Mouse (Mus musculus) hematopoietic stem cell, adult 5-6 weeks (primary cell): ENCODE measurements around the gene Galnt17. TPM values are rescaled to one million over a fixed set of nuclear protein-coding genes. Genes with fewer than 3 reads are reported as not detected.

Source experiments
- ATAC-seq, 2 experiments: fragments of 125-278 bp in 1 of 2; replicated peaks in 1 of 2; 2 replicates each; pipeline ENCODE4 v1.8.0; 2016 to 2017; ENCODE audit warnings: inconsistent platforms in 2 of 2, mild to moderate bottlenecking in 2 of 2, moderate number of reproducible peaks in 2 of 2, low read depth in 1 of 2, moderate TSS enrichment in 1 of 2; ENCODE audit not compliant: low FRiP score in 2 of 2, poor library complexity in 2 of 2, severe bottlenecking in 2 of 2, insufficient read depth in 1 of 2, low TSS enrichment in 1 of 2
- total RNA-seq: library from RNA; stranded (forward); fragments of 172-1452, 232-1000 nt; gene quantifications from 2 replicates; pipeline ENCODE4 v1.2.3, GENCODE M21; 2017

The Galnt17 gene
- total RNA-seq, 1 experiment from 2014 or later, result not detected

DNA sequence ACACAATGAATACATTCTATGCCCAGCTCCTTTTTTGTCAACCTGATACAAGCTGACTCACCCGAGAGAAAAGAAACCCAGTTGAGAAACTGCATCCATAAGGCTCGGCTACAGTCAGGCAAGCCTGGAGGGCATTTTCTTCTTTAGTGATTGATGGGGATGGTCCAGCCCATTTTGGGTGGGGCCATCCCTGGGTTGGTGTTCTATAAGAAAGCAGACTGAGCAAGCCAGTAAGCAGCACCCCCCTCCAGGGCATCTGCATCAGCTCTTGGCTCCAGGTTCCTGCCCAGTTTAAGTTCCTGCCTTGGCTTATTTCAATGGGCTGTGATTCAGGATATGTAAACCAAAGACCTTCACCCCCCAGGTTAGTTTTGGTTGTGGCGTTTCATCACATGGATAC lies 295.2 kb downstream of the Galnt17 start:
- ATAC-seq, result no peak

DNA sequence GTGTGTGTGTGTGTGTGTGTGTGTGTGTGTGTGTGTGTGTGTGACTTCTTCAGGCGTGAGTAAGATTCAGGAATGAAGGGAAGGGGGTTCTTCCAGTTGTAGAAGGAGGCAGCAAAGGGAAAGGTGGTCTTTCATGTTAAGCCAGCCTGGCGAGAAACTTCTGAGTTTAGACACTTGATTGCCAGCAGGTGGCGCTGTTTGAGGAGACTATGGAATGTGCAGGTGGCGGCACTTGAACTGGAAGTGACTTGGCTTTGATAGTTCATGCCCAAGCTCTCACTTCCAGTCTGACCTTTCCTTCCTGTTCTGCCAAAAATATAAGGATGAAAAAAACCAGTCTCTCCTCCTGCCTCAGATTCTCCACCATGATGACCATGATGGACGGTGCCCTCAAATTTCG lies 298.8 kb downstream of the Galnt17 start:
- no peak for ATAC-seq

DNA sequence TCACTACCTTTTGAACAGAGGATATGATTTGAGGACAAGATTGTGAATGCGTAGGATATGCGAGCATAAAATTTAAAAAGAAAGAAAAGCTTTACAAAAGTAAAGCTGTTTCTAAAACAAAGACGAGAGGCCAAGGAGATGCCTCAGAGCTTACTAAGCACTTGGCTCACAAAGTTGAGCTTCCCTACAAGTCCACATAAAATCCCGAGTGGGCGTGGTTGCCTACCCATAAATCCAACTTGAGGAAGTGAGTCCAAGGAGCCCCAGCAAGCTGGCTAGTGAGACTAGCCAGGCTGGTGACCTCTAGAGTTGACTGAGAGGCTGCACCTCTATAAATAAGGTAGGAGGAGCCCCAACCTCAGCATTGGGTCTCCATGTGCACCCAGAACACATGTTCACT lies 299.8 kb downstream of the Galnt17 start:
- no peak for ATAC-seq

DNA sequence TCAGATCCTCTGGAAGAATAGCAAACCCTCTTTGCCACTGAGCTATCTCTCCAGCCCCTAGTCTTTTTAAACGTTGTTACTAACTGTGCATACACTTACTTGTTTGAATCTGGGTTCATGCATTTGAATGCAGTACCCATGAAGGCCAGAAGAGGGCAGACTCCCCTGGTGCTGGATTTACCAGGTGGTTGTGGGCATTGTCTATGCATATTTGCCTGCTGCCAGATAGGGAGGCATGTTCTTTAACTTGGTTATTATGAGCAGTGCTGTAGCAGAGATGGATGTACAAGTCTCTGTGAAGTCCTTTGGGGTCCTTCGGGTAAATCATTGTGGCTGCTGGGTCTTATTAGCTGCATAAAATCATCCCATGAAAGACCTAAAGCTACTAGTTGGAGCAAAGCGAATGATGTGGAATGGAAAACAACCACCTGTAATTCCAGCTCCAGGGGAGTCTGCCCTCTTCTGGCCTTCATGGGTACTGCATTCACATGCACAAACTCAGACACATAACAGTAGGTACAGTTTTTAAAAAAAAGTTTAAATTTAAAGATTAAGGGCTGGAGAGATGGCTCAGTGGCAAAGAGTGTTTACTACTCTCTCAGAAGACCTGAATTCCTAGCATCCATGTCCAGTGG lies 300.3 kb downstream of the Galnt17 start:
- no peak for ATAC-seq

DNA sequence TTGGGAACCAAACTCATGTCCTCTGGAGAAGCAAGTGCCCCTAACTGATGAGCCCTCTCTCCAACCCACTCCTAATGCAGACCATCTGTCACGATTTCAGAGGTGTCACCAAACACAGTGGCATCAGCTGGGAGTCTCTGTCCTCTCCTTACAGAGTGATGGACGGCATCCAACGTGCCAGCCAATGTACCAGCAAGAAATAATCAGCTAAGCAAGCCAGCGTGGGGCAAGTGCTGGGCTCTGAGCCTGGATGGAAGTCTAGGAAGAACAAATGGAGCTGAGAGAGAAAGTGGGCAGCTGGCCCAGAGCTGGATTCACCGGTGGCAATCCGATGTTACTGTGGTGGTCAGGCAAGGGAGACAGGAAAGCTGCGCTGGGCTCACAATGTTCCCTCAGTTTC lies 301.1 kb downstream of the Galnt17 start:
- ATAC-seq, result no peak

DNA sequence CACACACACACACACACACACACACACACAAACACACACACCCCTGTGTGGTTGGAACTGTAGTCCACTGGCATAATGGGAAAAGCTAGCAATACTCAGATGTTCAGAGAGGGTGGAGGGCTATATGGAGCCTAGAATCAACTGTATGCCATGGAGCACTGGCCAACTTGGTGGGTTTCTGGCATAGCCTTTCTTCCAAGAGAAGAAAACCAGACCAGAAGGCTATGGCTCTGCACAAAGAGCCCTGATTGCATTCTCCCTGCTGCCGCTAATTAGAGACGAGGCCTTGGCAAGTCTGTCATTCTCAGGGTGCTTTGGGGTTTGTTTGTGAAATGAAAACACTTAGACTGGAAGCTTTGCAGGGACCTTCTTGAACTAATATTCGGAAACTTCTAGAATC lies 301.8 kb downstream of the Galnt17 start:
- no peak for ATAC-seq

DNA sequence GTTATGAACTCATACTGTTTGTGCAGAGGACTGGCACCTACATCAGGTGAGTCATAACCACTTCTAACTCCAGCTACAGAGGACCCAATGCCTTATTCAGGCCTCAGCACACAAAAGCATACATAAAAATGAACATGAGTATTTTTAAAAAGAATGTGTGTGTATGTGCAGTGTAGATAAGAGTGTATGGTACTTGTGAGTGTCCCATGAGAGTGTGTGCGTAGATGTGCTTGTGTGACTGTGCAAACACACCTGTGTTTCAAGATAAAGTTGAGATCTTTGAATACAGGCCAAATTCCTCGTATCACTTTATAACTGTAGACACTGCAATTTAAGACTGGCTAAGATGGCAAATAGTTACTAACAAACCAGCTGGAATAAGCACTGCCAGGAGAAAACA lies 307.7 kb downstream of the Galnt17 start:
- ATAC-seq, result no peak

DNA sequence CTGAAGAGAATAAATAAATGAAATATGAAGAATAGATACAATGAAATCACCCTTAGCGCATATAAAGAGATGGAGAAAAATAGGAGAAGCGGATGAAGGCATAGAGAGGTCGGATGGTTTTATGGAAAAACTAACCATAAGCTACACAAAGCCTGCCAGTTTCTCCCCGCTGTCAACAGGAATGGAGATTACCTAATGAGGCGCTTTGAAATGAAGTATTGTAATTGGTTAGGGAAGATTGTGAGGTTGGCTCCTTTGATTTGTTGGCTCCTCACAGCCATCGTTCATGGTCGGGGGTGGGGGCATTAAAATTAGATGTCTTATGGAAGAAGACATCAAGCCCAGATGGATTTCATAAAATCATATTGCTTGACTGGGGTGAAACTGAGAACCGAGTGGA lies 329.0 kb downstream of the Galnt17 start:
- ATAC-seq, result no peak

DNA sequence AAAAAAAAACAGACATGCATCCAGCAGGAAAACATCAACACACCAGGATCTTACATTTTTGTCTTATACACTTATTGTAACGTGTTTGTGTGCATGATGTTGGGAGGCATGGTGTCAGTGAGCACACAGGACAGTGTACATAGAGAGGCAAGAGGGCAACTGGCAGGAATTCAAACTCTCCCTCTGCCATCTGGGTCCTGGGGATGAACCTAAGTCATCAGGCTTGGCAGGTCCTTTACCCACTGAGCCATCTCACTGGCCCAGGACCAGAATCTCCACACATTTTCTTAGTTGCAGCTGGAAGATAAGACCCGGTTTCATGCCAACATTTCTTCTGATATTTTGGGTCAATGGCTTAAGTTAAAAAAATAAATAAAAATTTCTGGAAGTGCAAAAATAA lies 329.4 kb downstream of the Galnt17 start:
- no peak for ATAC-seq

DNA sequence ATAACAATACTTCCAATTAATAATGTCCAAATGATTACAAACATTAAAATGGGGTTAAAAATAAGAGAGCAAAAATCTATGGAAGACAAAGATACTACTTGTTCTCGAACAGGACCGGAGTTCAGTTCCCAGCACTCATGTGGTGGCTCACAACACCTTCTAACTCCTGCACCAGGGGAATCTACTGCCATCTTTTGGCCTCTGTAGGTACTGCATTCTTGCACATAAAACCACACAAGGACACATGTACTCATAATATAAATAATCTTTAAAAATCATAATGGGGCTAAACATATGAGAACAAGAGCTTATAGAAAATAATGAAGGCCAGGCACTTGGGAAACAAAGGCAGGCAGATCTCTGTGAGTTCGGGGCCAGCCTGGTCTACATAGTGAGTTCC lies 330.3 kb downstream of the Galnt17 start:
- ATAC-seq, result no peak

DNA sequence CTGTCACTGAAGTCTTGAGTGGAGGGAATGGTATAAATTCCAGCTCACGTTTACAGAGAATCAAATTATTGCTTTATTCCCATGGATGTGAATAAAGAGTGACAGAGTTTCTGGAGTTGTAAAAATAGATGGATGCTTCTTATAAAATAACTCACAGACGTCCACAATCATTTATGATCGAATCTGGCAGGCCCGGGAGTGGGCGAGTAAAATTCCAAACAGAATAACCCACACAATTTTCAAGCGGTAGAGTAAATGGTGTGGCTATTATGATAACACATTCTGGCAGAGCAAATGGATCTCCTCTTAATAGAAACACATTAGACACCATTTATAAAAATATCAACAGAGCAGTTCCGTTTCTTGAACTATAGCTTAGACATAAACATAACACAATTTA lies 355.9 kb downstream of the Galnt17 start:
- no peak for ATAC-seq

DNA sequence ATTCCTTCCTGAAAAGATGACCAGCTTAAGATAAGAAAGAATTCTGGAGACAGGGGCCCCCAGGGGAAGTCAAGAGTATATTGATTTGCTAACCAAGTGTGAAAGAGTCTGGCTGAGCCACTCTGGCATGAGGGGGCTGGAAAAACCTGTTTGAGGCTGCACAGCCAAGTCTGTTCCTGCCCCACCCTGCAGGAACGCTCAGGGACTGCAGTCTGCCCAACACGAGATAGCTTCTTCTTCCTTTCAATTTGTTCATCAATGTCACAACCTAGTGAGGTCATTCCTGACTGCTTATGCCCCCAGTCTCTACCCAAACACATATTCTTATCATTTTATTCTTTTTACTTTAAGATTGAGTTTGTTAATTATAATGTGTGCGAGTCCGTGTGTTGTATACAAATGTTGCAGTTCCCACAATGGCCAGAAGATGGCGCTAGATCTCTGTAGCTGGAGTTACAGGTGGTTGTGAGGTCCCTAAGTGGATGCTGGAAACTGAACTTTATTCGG lies 357.4 kb downstream of the Galnt17 start:
- ATAC-seq, result no peak

DNA sequence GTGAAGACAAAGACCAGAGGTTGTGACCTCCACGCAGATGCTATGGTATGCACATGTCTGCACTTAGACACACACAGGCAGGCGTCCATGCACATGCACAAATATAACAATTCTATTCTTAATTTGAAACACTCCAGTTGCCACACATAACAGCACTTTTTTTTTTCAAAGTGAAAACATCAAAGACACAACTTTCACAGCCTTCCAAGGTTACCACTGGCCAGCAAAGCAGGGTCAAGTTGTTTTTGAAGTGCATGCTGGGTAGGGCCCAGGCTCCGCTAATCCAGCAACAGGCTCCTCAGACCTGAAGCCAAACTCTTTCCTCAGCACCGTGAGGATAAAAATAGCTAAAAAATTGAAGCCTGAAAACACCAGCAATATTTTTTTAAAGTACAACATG lies 357.9 kb downstream of the Galnt17 start:
- ATAC-seq, result no peak

DNA sequence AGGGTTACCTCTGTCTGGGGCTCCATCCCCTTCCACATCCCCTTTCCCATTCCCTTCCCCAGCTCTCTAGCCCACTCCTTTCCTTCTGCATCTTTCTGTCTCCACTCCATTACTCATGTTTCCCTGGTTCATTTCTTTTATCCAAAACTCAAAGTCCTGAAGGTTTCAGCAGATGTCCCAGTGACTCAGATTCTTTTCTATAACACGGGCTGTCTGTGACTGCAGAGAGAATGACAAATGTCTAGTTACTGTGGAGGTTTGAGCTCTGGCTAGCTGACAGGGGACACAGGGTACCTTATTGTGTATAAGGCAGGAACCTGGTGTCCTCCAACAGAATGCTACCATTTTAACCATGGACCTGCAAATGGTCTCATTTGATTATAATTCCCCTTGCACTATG lies 358.6 kb downstream of the Galnt17 start:
- no peak for ATAC-seq

DNA sequence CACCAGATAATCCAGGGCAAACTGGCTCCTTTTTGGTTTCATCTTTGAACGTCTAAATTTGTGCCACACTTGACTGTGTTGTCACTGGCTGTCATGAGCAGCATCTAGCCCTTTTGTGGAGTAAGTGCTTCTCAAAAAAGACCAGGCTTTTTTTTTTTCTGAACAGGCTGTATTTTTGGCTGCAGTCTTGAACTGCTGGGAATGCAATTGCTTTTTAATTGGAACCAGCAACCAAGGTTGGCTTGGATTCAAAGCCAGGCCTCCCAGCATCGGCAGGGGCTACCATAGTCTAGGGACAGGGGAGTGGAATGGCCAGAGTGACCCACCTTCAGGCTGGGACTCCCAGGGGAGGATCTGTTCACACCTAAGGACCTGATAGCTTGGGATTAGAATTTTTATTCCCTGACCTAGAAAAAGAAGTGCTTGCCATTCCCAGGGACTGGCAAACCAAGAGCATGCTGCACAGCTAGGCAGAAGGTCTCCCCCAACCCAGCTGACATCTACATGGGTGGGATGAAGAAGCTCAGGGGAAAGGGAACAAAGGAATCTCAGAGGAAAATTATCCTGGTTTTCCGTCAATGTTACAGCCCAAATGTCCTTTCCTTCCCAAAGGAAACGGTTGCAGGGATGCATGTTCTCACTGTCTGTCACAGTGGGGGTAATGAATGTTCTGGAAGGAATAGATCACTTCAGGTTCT lies 369.2 kb downstream of the Galnt17 start:
- ATAC-seq, result no peak

DNA sequence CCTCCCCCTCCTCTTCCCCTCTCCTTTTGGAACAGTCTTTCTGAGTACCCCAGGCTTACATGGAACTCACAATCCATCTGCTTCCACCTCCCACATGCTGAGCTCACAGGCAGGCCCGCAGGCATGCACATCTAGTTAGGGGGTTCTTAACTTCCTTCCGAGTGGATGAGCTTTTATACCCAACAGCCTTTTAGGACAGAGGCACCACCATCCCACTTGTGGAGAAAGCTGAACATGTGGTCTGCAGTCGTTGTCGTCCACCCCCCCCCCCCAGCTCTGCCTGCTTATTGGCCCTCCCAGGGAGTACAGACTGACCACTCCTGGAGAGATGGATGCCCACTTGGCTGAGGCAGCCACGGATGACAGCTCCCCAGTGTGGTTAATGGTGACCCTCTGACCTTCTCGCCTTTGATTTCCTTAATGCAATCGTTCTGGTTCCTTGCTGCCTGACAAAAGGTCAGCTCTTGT lies 370.0 kb downstream of the Galnt17 start:
- no peak for ATAC-seq

DNA sequence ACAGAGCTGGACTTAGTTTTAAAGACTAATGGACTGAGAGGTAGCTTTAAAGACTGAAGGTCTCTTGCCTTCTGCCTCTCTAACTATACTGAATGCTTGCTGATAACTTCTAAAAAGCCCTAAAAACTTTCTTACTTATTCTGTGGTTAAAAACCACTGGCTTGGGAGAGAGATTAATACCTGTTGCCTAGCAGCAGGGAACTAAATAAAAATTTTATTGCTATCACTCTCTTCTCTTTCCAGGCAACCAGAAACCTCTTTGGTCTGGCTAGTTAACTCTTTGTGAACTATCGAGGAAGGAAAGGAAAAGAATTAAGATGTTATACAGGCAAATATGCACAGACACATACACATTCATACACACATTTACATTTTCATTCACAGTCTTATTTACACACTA lies 377.3 kb downstream of the Galnt17 start:
- no peak for ATAC-seq

DNA sequence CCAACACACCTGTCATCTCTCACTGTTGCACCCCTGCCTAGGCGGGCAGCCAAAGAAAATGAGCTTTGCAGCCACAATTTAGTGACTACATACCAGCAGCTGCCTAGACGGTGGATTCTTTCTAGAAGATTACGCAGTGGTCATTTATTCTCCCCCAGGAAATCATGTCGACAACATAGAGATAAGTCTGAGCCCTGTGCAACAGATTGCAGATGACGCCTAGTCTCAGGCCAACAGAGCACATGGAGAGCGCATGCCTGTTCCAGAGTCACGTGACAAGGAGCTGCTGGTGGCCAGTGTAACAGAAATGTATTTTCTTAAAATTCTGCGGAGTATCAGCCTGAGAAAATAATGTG lies 380.5 kb downstream of the Galnt17 start:
- ATAC-seq, result no peak
